Mouse (Mus musculus): ENCODE measurements around the gene Iqcg.

DNA sequence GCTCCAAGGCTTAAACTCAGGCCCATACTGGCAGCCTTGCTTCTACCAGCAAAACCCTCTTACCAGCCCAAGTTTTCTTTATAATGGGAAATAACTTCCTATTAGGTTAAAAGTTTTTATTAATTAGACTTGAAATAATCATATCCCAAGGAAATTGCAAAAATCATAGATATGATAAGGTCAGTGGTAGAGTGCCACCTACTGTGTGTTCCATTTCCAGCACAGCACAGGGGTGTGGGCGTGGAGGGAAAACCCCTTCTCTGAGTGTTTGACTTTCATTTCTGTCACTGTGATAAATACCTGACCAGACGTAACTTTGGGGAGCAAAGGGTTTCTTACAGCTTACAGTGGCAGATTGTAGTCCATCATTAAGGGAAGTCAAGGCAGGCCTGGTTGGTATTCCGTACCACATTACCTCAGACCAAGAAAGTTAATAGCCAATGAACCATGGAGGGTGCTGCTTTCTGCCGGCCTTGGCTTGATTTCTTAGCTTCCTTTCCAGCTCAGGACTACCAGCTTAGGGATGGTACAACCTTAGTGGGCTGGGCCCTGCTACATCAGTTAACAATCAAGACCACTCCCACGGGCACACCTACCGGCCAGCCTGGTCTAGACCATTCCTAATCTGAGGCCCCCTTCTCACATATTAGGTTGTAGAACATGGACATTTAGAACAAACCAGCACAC, 17.0 kb upstream of the Iqcg start:
- no peak for TF ChIP-seq CTCF (conservative IDR thresholded peaks at IDR 0.05; ENCODE audit: low read length)
- TF ChIP-seq NANOG (IDR thresholded peaks at IDR 0.05; ENCODE audit: borderline replicate concordance, low read length) = no peak
